Mouse (Mus musculus) monocyte, adult 5-6 weeks (primary cell): ENCODE results near the gene Pak4. TPM values are rescaled to one million over a fixed set of nuclear protein-coding genes. Genes with fewer than 3 reads are reported as not detected.
"Not testable (repeated sequence)": the region's sequence is repeated elsewhere in the genome, so short reads cannot be mapped to it uniquely, and the experiment has no call there.

Experiments used
- ATAC-seq: fragments of 153-309, 156-312 bp; replicated peaks from 2 replicates; pipeline ENCODE4 v1.8.0; 2017; ENCODE audit warnings: mild to moderate bottlenecking; ENCODE audit not compliant: low TSS enrichment, insufficient number of reproducible peaks, severe bottlenecking, poor library complexity, low FRiP score
- total RNA-seq: library from RNA; stranded (forward); fragments of 200-1000, 200-491, 200-594 nt; gene quantifications from 3 replicates; pipeline ENCODE4 v1.2.3, GENCODE M21; 2017

Pak4 gene
- total RNA-seq: 3.8 to 7.5 TPM (median 4.7 TPM) in 3 replicates

DNA sequence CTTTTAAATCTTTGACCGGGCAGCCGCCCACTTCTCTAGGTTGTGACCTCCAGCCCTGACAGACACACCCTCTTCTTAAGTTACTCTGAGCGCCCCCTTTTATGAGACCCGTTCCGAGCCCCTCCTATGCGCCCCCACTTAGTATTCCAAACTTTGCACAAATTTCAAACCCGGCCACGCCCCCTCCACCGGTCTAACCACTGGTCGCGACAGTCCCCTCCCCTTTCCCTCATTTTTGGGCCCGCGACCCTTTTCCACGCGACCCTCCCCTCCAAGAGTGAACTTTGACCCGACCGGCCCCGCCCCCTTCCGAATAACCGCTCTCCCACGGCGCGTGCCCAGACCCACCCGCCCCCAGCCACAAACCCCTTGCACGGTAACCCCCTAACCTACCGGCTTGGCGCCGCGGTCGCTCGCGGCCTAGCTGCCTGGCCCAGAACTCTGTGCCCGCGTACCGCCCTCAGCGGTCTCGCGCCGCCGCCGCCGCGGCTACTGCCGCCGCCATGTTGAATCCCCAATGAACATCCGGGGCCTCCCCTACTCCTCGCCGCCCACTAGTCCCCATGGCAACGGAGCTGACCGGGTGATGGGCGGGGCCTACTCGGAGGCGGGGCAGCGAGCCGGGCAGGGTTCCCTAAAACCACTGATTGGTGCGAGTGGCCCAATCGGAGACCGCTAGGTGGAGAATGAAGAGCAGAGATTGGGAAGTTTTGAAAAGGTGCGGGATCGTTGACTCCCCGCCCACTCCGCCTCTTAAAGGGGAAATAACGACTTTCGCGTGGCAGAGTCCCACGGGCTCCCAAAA is at the start of gene Pak4, which contains the start of gene Samd4b:
TSS of gene Pak4 (minus strand) at position 544 of the 805 bp plus-strand sequence.
TSS of gene Samd4b (minus strand) at position 503 of the 805 bp plus-strand sequence.
- ATAC-seq: peak; percentile 94

DNA sequence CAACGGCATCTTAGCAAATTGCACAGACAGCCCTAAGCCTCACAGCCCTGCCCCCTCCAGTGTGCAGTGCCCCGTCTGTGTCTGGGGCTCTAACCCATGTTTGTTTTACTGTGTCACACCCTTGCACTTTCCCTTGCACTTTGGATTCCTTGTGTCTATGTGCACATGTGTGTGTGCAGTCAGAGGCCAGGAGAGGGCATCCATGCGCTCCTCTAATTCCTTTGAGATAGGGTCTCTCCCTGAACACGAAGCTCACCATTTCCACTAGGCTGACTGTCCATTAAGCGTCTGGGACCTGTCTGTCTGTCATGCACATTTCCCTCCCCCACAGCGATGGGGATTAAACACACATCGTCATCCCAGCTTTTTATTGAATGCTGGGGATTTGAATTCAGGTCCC is 49.0 kb upstream of the Pak4 start:
- ATAC-seq: no peak

DNA sequence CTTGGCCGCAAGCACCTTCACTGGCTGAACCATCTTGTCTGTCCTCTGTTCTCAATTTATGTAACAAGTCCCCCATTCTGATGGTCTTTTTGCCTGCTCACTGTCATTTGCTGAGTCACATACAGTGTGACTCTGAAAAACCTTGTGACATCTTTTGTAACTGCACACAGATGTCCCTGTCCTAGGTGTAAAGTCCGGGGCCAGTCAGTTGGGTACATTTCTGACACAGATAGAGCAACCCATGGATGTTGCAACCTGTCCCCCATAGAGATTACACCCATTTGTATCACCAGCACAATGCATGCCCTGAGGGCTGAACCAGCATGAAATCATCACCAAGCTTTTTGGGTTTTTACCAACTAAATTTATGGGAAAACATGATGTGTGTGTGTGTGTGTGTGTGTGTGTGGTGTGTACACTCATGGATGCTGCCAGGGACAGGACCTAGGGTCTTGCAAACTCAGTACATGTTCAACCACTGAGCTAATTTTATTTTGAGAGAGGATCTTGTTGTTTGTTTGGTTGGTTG is 48.0 kb upstream of the Pak4 start:
- no peak for ATAC-seq

DNA sequence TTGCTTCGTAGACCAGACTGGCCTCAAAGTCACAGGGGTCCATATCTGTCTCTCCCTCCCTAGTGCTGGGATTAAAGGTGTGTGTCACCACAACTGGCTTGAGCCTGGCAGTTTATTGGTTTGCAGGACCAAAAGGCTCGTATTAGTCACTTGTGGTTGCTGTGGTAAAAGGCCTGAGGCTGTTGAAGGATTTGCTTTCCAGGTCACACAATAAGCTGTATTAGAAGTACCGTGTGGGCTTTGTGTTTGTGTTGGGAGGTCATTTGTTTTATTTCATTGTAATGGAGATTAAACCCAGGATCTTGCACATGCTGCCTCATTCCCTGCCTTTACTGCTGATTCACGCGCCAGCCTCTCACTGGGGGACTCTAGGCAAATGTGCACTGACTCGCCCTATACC is 47.4 kb upstream of the Pak4 start:
- ATAC-seq: no peak

DNA sequence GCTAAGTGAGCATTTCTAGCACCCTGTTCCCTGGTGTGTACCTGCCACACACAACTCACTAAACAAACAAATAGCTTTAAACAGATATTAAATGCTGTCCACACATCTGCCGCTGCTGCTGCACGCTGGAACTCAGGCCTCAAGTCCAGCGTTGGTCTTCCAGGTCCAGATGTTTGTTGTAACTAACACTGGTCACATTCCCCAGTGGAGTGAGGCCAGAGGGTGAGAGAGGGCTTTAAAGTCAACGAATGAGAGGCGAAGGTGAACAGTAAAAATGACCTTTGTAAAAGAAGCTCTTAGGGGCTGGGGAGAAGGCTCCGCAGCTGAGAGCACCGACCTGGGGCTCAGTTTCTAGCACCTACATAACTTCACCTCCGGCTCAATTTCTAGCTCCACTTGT is 43.6 kb upstream of the Pak4 start:
- no peak for ATAC-seq

DNA sequence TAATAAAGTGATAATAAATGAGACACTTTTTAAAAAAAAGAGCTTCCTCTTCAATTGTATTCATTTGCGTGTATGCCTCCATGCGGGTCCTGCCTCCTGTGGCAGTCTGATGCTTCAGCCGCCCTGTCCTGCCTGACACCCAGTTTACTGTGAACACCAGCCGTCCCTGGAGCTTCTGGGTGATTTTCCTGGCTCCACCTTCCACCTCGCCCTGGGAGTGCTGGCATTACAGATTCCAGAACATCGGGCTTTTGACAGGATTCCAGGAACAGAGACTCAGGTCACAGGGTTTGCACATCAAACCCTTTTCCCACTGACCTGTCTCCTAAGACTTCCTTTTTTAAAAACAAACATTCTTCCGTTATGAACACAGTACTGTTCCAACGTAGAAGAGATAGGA is 39.5 kb upstream of the Pak4 start:
- ATAC-seq: no peak

GRCm38 (mm10) chr7:28634128-28634527 is 36.1 kb upstream of the Pak4 start:
- no peak for ATAC-seq

GRCm38 (mm10) chr7:28631073-28631472 is 33.1 kb upstream of the Pak4 start, which contains the start of gene Acp7:
Acp7 (minus strand) TSS chr7:28631332.
- no peak for ATAC-seq

DNA sequence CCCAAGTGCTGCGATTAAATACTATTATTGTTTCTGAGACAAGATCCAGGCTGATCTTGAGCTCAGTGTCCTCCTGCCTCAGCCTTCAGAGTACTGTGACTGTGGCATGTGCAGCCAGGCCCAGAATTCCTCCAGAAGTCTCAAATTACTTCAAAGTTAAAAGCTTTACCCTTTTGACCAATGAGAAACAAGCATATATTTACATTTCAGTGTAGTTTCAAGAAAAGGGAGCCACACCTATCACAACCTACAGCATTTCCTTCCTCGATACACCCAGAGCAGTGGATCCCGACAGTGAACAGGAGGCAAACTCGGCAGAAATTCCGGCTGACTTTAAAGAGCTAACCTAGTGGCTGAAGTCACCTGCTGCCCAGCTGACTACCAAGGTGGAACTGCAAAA is 26.8 kb upstream of the Pak4 start:
- no peak for ATAC-seq

GRCm38 (mm10) chr7:28619098-28619715 is 21.2 kb upstream of the Pak4 start:
- no peak for ATAC-seq

- ATAC-seq: no peak
These were observed 8.0 kb upstream of the Pak4 start for GRCm38 (mm10) chr7:28605951-28606350.

GRCm38 (mm10) chr7:28603788-28604187 is 5.8 kb upstream of the Pak4 start:
- not testable (repeated sequence) for ATAC-seq

GRCm38 (mm10) chr7:28603136-28603535 is 5.2 kb upstream of the Pak4 start:
- ATAC-seq: no peak

- no peak for ATAC-seq
These were observed 3.7 kb upstream of the Pak4 start for GRCm38 (mm10) chr7:28601668-28602067.

GRCm38 (mm10) chr7:28601029-28601428 is 3.0 kb upstream of the Pak4 start:
- ATAC-seq: peak; percentile 53; the same call in 1 of the 2 replicates

GRCm38 (mm10) chr7:28598951-28599350 is 966 bp upstream of the Pak4 start:
- ATAC-seq: no peak

DNA sequence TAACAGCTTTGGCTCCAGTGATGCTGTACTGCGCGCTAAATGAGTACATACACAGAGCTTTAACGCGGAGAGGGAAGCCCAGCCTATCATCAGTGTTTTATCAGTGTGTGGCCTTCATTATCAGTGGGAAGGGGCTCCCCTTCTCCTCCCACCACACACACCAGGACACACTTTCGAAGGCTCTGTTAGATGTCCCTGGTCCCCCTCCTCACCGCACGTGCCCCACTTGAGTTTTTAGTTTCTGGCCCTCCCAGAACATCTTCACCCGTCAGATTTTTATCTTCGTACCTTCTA is 761 bp downstream of the Pak4 start:
- no peak for ATAC-seq

DNA sequence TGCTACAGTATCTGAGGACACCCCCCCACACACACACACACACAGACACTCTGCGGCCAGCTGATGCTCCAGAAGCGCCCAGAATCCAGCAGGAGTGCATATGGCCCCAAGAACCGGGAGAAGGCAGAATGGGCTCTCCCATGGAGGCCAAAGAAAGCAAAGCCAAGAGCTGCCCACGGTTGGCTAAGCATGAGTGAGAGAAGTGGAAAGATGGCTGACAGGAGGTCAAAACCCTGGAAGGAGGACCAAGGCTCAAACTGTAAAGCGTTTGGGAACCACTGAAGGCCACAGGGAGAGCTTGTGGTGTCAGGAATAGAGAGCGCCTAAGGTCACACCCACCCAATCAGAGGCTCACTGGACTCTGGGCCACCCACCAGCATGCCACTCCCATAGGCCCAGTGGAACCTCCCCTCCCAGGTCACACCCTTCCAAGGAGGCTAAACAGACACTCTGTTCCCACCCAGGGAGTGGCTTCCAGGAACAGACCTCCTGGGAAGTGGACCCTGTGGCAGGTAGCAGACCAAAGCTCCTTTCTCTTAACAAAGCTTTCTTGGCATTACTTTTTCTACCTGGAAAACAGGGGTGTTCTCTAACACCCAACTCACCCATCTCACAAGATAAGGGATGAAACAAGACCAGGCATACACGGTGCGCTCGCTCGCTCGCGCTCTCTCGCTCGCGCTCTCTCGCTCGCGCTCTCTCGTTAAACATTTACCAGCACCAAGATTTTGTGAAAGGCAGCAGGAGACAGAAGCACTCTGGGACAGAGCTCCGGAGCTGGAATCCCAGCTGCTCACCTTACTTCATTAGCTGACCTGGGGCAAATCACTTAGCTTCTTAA is 1.3 kb downstream of the Pak4 start:
- no peak for ATAC-seq

GRCm38 (mm10) chr7:28595751-28596435 is 2.1 kb downstream of the Pak4 start:
- no peak for ATAC-seq
